Mouse (Mus musculus) embryonic facial prominence, embryonic 11.5 days (tissue): ENCODE measurements around the gene Tfb1m. TPM values are rescaled to one million over a fixed set of nuclear protein-coding genes. Genes with fewer than 3 reads are reported as not detected.

Source experiments
- ATAC-seq: fragments of 200-750 bp; cut with Nextera tagmentation; replicated peaks from 2 replicates; pipeline ENCODE4 v1.8.0; 2017; ENCODE audit warnings: low read depth; ENCODE audit not compliant: insufficient number of reproducible peaks, low FRiP score, low TSS enrichment
- DNase-seq: peaks from one replicate; pipeline ENCODE4 v3.0.0-alpha.2; 2015; ENCODE audit warnings: low spot score
- H3K27ac ChIP-seq: fragments of 300-500 bp; sonication (generic); replicated peaks from 2 replicates; pipeline ENCODE4 v1.5.1; 2014; ENCODE audit warnings: mild to moderate bottlenecking, low read depth, low read length, control low read depth
- H3K27me3 ChIP-seq: fragments of 300-500 bp; sonication (generic); 2 replicates; pipeline ENCODE4 v1.6.1; 2014; ENCODE audit warnings: mild to moderate bottlenecking, low read length, moderate library complexity, mixed read lengths; ENCODE audit not compliant: control insufficient read depth, insufficient read depth
- H3K36me3 ChIP-seq: fragments of 300-500 bp; sonication (generic); replicated peaks from 2 replicates; pipeline ENCODE4 v1.6.1; 2014; ENCODE audit warnings: low read depth, mild to moderate bottlenecking, low read length, moderate library complexity, mixed read lengths; ENCODE audit not compliant: control insufficient read depth, insufficient read depth
- H3K4me1 ChIP-seq: fragments of 300-500 bp; sonication (generic); 2 replicates; pipeline ENCODE4 v1.6.1; 2014; ENCODE audit warnings: low read length, mixed read lengths; ENCODE audit not compliant: control insufficient read depth, insufficient read depth
- H3K4me2 ChIP-seq: fragments of 300-500 bp; sonication (generic); 2 replicates; pipeline ENCODE4 v1.6.1; 2014; ENCODE audit warnings: low read depth, mild to moderate bottlenecking, control low read depth, low read length, moderate library complexity
- H3K4me3 ChIP-seq: fragments of 300-500 bp; sonication (generic); 2 replicates; pipeline ENCODE4 v1.5.1; 2014; ENCODE audit warnings: low read depth, low read length, control low read depth
- H3K9ac ChIP-seq: fragments of 300-500 bp; sonication (generic); replicated peaks from 2 replicates; pipeline ENCODE4 v1.6.1; 2014; ENCODE audit warnings: mild to moderate bottlenecking, control low read depth, low read length
- H3K9me3 ChIP-seq: fragments of 300-500 bp; sonication (generic); replicated peaks from 2 replicates; pipeline ENCODE4 v1.6.1; 2016; ENCODE audit warnings: mild to moderate bottlenecking, low read length, inconsistent platforms, mixed read lengths; ENCODE audit not compliant: control insufficient read depth
- WGBS: fragments of 180-500 bp; shearing (Covaris S2); extraction: QIAGEN DNeasy Blood & Tissue Kit; methylation state at CpG from one replicate; pipeline ENCODE4 v1.1.7; 2014; 5-methylcytosine and 5-hydroxymethylcytosine counted together
- polyA plus RNA-seq: library from polyadenylated mRNA; unstranded; fragments of >200 nt; fragmentation: Nextera tagmentation; extraction: Ambion mirVana; gene quantifications from 2 replicates; pipeline ENCODE4 v1.2.1, GENCODE M21; 2014

Gene Tfb1m
- polyA plus RNA-seq, 1 experiment from 2014 or later = 25.9 TPM

DNA sequence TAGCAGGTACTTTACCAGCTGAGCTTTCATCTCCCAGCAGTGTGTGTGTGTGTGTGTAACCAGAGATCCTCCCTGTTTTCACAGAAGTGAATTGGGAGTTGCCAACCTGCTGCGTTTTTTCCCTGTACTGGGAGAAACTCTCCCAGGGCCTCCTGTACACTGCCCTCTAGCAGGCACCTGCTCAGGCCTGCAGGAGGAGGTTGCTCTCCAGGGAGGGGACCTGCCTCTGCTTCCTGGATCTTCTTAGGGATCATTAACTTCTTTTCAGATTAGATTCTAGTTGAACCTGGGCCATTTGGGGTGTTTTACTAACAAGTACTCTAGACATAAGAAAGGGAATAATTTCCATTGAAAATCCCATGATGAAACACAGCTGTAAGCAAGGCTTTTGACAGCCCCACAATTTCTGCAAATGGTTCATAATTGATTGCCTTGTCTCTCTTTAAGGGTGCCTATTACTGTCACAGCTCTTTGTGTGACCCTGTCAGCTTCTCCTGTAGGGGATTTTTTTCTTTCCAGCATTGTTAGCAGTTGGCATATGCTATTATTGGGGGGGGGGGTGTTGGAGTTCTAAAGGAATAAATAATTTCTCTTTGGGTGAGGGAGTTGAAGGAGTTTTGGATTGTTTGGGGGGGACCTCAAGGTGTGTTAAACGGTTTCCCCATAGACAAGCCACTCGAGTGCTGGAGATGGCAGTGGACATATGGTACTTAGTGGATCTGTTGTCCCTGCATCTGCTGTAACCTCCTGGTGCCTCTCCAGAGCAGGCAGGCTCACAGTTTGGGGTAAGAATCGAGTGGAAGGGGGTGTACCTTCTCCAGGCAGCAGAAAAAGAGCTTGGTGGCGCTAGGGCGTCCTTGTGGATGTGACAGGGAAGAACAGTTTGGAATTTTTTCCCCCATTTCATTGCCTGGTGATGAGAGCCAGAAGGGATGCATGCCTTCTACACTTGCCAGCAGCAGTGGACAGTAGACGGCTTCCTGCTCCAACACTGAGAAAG is 75.7 kb downstream of the Tfb1m start:
- no peak overlapping the region for H3K4me3 ChIP-seq
- no peaks in the 10 kb centered on the region for H3K36me3 ChIP-seq
- DNase-seq = no peak
- H3K4me1 ChIP-seq = no peaks in the 10 kb centered on the region
- no peak overlapping the region for H3K4me2 ChIP-seq
- 70% methylated on average over 7 of the region's 7 CpGs for WGBS
- H3K27ac ChIP-seq = no peak overlapping the region
- H3K27me3 ChIP-seq = no peaks in the 10 kb centered on the region
- no peaks in the 10 kb centered on the region for H3K9me3 ChIP-seq
- no peak overlapping the region for H3K9ac ChIP-seq
- no peak for ATAC-seq

DNA sequence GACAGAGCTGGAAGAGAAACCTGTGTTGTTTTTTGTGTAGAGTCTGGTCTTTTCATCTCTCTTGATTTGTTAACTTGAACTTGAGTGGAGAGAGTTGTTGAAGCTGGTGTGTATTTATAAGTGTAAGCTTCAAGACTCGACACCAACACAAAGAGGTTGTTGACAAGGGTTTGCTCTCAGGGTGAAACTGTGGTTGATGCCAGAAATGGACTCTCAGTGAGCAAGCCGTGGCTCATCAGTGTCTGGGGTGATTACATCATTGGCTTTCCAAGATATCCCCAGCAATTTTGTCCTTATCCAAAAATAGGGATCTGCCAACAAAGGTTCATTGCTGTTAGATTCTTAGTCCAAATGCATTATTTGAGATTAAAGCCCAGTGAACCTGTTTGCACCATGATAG is 81.0 kb downstream of the Tfb1m start:
- H3K9ac ChIP-seq = no peak overlapping the region
- 83% methylated on average over 2 of the region's 2 CpGs for WGBS

DNA sequence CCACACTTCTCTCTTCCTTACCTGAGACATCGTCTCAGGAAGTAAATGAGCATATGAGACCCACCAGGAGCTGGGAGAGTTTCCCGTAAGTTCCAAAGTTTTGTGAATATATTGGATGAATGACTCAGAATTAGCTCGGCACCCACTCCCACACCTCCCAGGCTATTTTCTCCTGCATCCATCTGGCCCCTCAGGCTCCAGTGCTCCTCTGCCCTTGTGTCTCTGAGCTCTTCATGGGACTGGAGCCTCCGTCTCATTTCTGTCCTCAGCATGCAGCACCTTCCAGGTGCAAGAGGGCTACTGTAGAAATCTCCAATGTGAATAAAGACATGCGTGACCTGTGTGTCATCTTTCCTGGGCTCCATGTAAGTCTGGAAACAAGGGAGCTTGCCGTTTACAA is 85.6 kb downstream of the Tfb1m start:
- no peaks in the 10 kb centered on the region for H3K4me1 ChIP-seq
- DNase-seq (no peak), ATAC-seq (no peak)
- H3K9me3 ChIP-seq = no peaks in the 10 kb centered on the region
- WGBS = 86% methylated on average over 6 of the region's 6 CpGs
- H3K4me3 ChIP-seq = no peak overlapping the region
- H3K27me3 ChIP-seq = no peaks in the 10 kb centered on the region
- no peak overlapping the region for H3K9ac ChIP-seq
- no peak overlapping the region for H3K27ac ChIP-seq
- H3K36me3 ChIP-seq = no peaks in the 10 kb centered on the region
- H3K4me2 ChIP-seq = no peak overlapping the region

More for the DNA sequence above, 81.0 kb downstream of the Tfb1m start:
- Histone ChIP-seq H3K4me2 (no peak overlapping the region), H3K27ac (no peak overlapping the region), H3K36me3 (no peaks in the 10 kb centered on the region), H3K27me3 (no peaks in the 10 kb centered on the region), H3K4me1 (no peaks in the 10 kb centered on the region), H3K9me3 (no peaks in the 10 kb centered on the region), H3K4me3 (no peak overlapping the region)
- DNase-seq (no peak), ATAC-seq (no peak)

Other genes with a start within 250 kb of the Tfb1m start
- gene Tiam2, start 231.2 kb downstream of the Tfb1m start, polyA plus RNA-seq = 8.9 and 11.9 TPM in 2 replicates
- not detected in 2 replicates for gene Cldn20, start 25.2 kb downstream of the Tfb1m start, polyA plus RNA-seq
- not detected in 2 replicates for gene Nox3, start 138.5 kb upstream of the Tfb1m start, polyA plus RNA-seq